22 mouse cellular contexts compared by ENCODE assay signal in genomic region chr5:46732510-46732909, GRCm38 (mm10).
DNase-seq lines count a peak whose midpoint lies in the region; ATAC-seq and TF ChIP-seq lines count a peak whose summit lies in the region.
"Had no signal": no experiment of that assay in that cellular context is flagged by ENCODE, and none has a peak within 500 bp of the region (broad histone marks: within the 10 kb centered on the region; RNA-seq: fewer than 3 reads in every experiment).

No protein-coding gene starts in this region.

- no peaks in the 10 kb centered on the region for H3K9me3 ChIP-seq in limb, embryonic 11.5 days (ENCODE audit: control insufficient read depth, low read length)
- no peaks in the 10 kb centered on the region for H3K9me3 ChIP-seq in limb, embryonic 10.5 days (replicated peaks)
- H3K9me3 ChIP-seq in limb, embryonic 14.5 days (ENCODE audit: control insufficient read depth, low read length): no peaks in the 10 kb centered on the region
- H3K9me3 ChIP-seq: embryonic facial prominence, embryonic 13.5 days; forebrain, embryonic 13.5 days; G1E; heart, embryonic 13.5 days; hindbrain, embryonic 12.5 days had no signal

- no peak overlapping the region for H3K27ac ChIP-seq in limb, embryonic 11.5 days (replicated peaks; ENCODE audit: low read depth, low read length)
- no peak overlapping the region for H3K27ac ChIP-seq in limb, embryonic 10.5 days
- H3K27ac ChIP-seq in limb, embryonic 14.5 days (replicated peaks; ENCODE audit: low read depth, low read length): no peak overlapping the region
- H3K27ac ChIP-seq: embryonic facial prominence, embryonic 13.5 days; forebrain, embryonic 13.5 days; gastrocnemius, adult 2 months; heart, embryonic 13.5 days; hindbrain, embryonic 12.5 days had no signal

- H3K4me2 ChIP-seq in limb, embryonic 11.5 days (ENCODE audit: low read depth, severe bottlenecking): no peak overlapping the region
- no peak overlapping the region for H3K4me2 ChIP-seq in limb, embryonic 14.5 days (replicated peaks; ENCODE audit: low read depth, low read length, severe bottlenecking)
- H3K4me2 ChIP-seq: embryonic facial prominence, embryonic 13.5 days; forebrain, embryonic 13.5 days; heart, embryonic 13.5 days; hindbrain, embryonic 12.5 days had no signal

- H3K4me1 ChIP-seq in limb, embryonic 11.5 days (ENCODE audit: control insufficient read depth, insufficient read depth, low read length): no peaks in the 10 kb centered on the region
- no peaks in the 10 kb centered on the region for H3K4me1 ChIP-seq in limb, embryonic 10.5 days
- peaks cover 7% of the 10 kb centered on the region; the same call in 1 of the 2 replicates for H3K4me1 ChIP-seq in limb, embryonic 14.5 days (ENCODE audit: control insufficient read depth, insufficient read depth, low read length)
- H3K4me1 ChIP-seq: embryonic facial prominence, embryonic 13.5 days; forebrain, embryonic 13.5 days; heart, embryonic 13.5 days; hindbrain, embryonic 12.5 days had no signal

- H3K9ac ChIP-seq in limb, embryonic 11.5 days (ENCODE audit: low read length): no peak overlapping the region
- no peak overlapping the region for H3K9ac ChIP-seq in limb, embryonic 14.5 days (ENCODE audit: low read depth, low read length, severe bottlenecking)
- H3K9ac ChIP-seq: embryonic facial prominence, embryonic 13.5 days; forebrain, embryonic 13.5 days; forebrain, postnatal 0 days; heart, embryonic 13.5 days; hindbrain, embryonic 12.5 days had no signal

- H3K27me3 ChIP-seq in limb, embryonic 11.5 days (ENCODE audit: control insufficient read depth, insufficient read depth, low read length): no peaks in the 10 kb centered on the region
- H3K27me3 ChIP-seq in limb, embryonic 10.5 days (ENCODE audit: low read depth, poor library complexity, severe bottlenecking): no peaks in the 10 kb centered on the region
- H3K27me3 ChIP-seq in limb, embryonic 14.5 days (ENCODE audit: control insufficient read depth, insufficient read depth, low read length): no peaks in the 10 kb centered on the region
- H3K27me3 ChIP-seq: embryonic facial prominence, embryonic 13.5 days; forebrain, embryonic 13.5 days; heart, embryonic 13.5 days; hindbrain, embryonic 12.5 days had no signal

- peak; percentile 79; the same call in 1 of the 2 replicates for ATAC-seq in limb, embryonic 11.5 days (ENCODE audit: insufficient number of reproducible peaks, low FRiP score, low TSS enrichment, low read depth)
- ATAC-seq in limb, embryonic 14.5 days (ENCODE audit: low FRiP score, low read depth): no peak
- ATAC-seq: CD4-positive, CD25-positive, alpha-beta regulatory T cell, adult 4 months; forebrain, embryonic 13.5 days; forebrain, postnatal 0 days had no signal

- no peak overlapping the region for H3K4me3 ChIP-seq in limb, embryonic 11.5 days (ENCODE audit: low read depth, low read length)
- H3K4me3 ChIP-seq in limb, embryonic 10.5 days: no peak overlapping the region
- no peak overlapping the region for H3K4me3 ChIP-seq in limb, embryonic 14.5 days (replicated peaks; ENCODE audit: low read length)
- H3K4me3 ChIP-seq: embryonic facial prominence, embryonic 13.5 days; forebrain, embryonic 13.5 days; gastrocnemius, adult 2 months; heart, embryonic 13.5 days; hindbrain, embryonic 12.5 days had no signal

- TF ChIP-seq POLR2A in limb, embryonic 14.5 days (IDR thresholded peaks at IDR 0.05; ENCODE audit: borderline replicate concordance, extremely low read depth, insufficient read depth, insufficient read length): no peak

- peak; percentile 3 to 4 for DNase-seq in cerebellum, postnatal 10 days
- DNase-seq in cerebellum, adult 11-12 months: no peak
- peak; percentile 30 for DNase-seq in limb, embryonic 11.5 days (ENCODE audit: low spot score)
- no peak for DNase-seq in limb, embryonic 10.5 days (ENCODE audit: low spot score)
- peak; percentile 67 for DNase-seq in forelimb bud, embryonic 11.5 days (ENCODE audit: low read depth, low spot score)
- peak; percentile 21 for DNase-seq in limb, embryonic 14.5 days (ENCODE audit: low spot score)
- no peak for DNase-seq in urinary bladder, postnatal 25 days (ENCODE audit: low spot score)
- DNase-seq: adrenal gland, adult 8-10 months; adrenal gland, postnatal 36 days; B cell, adult 2 months; cerebellum, adult 8-10 months; cerebellum, postnatal 25 days; forebrain, postnatal 0 days; gastrocnemius, adult 2 months; gastrocnemius, postnatal 25 days; heart, postnatal 36 days had no signal

- no peaks in the 10 kb centered on the region for H3K36me3 ChIP-seq in limb, embryonic 11.5 days (ENCODE audit: control insufficient read depth, insufficient read depth, low read length)
- no peaks in the 10 kb centered on the region for H3K36me3 ChIP-seq in limb, embryonic 10.5 days
- no peaks in the 10 kb centered on the region for H3K36me3 ChIP-seq in limb, embryonic 14.5 days (ENCODE audit: control insufficient read depth, insufficient read depth, low read length)
- H3K36me3 ChIP-seq: embryonic facial prominence, embryonic 13.5 days; G1E; heart, embryonic 13.5 days; hindbrain, embryonic 12.5 days had no signal

- 77% methylated on average over 3 of the region's 3 CpGs for WGBS in limb, embryonic 11.5 days
- WGBS in limb, embryonic 10.5 days: 76% methylated on average over 3 of the region's 3 CpGs
- 60% methylated on average over 3 of the region's 3 CpGs for WGBS in limb, embryonic 14.5 days

Comparison
In these comparisons a context has a peak if more than half of its experiments do, and no peak if none do; other contexts are left out.
1. DNase-seq: peak in cerebellum, postnatal 10 days (2 of 2), limb, embryonic 11.5 days (single experiment), forelimb bud, embryonic 11.5 days (single experiment) and limb, embryonic 14.5 days (single experiment); none in cerebellum, adult 11-12 months (single experiment), limb, embryonic 10.5 days (single experiment) and urinary bladder, postnatal 25 days (single experiment).